Mouse (Mus musculus): ENCODE results near the gene Zfp382.
"Not testable (repeated sequence)": the region's sequence is repeated elsewhere in the genome, so short reads cannot be mapped to it uniquely, and the experiment has no call there.

The Zfp382 gene

DNA sequence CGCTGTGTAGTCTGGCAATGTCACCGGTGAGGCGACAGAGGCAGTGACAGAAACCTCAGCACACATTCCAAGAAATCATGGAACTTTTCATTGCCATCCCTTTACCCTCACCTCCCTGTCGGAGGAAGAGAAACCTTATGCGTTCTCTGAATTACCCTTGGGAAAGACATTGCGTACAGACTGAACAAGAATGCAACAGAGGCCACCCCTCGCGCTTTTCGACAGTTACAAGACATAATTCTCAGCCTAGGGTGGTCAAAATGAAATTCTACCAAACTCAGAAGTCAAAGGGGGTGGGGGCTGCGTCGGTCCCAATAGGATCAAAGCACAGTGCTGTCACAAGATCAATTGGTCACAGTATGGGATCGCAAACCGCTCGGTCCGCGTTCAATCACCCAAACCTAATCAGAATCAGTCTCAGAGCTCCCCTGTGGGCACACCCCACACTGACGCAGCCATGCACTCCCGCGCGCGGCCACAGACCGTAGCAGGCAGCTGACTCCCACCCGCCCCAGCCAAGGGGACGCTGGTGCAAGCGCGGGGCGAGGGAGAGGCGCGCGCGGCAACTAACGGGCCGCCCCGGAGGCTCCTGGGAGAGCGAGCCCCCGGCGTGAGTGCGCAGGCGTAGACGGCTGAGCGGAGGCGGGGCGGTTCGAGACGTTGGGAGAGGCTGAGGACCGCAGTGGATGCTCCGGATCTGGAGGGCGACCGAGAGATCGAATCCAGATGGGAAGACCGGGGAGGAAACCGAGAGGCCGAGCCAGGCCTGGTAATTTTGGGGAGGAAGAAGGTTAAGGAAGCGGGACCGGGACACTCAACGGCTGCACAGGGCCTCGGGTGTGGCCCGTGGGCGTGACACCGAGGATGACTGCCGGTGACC lies at the start of gene Zfp382:
Gene Zfp382 (plus strand): TSS at position 635 of the 880 bp plus-strand sequence.
- peak; percentile 94 for DNase-seq (ENCODE audit: low spot score)

GRCm38 (mm10) chr7:30072146-30073028 lies 49.4 kb upstream of the Zfp382 start, which contains the start of gene Zfp82:
Gene Zfp82, minus strand, starts transcription at chr7:30072900.
- peak; percentile 92 for DNase-seq (ENCODE audit: low spot score)

DNA sequence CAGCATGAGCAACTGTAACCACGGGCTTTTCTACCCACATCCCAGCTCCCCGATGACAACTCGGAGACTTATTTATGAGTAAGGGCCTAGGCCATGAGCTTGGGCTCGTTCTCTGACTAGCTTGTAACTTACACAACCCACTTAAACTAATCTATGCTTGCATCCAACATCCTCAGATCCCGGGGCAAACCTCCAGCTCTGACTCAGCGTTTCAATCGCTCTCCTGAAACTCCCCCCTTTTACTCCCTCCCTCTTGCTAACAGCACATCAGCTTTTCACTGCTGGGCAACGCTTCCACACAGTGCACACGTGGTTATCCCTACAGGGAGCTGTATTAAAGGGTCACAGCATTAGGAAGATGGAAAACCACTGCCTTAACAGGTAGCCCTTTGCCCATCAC lies 35.2 kb upstream of the Zfp382 start:
- no peak for DNase-seq (ENCODE audit: low spot score)

- no peak for DNase-seq (ENCODE audit: low spot score)
Observed at GRCm38 (mm10) chr7:30089405-30089804, 32.3 kb upstream of the Zfp382 start.

GRCm38 (mm10) chr7:30090092-30090969 lies 31.4 kb upstream of the Zfp382 start, which contains the start of the genes Gm26920 and Zfp566:
Gene Gm26920, minus strand, starts transcription at chr7:30090410.
Gene Zfp566, minus strand, starts transcription at chr7:30090527.
- peak; percentile 95 for DNase-seq (ENCODE audit: low spot score)

DNA sequence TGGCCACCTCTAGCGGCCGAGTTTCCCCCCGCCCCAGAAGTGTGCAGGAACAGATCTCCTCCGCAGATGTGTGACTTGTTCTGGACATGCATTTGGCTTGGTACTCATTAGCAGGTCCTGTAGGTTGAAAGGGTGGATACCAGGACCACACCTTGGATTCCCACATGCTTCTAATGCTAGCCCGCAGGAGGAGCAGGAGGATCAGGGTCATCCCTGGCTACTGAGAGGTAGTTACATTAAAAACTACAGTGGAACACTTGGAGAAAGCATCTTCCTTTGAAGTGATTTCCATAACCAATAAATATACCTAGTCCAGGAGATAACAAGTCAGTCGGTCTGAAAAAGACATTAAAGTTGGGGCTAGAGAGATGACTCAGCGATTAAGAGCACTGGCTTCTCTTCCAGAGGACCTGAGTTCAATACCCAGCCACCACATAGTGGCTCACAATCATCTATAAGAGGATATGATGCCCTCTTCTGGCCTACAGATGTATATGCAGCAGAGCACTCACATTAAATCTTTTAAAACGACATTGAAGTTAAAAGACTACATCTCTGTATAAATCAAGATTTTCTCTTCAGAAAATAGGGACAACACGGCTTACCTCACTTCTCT lies 30.7 kb upstream of the Zfp382 start:
- peak; percentile 12 for DNase-seq (ENCODE audit: low spot score)

DNA sequence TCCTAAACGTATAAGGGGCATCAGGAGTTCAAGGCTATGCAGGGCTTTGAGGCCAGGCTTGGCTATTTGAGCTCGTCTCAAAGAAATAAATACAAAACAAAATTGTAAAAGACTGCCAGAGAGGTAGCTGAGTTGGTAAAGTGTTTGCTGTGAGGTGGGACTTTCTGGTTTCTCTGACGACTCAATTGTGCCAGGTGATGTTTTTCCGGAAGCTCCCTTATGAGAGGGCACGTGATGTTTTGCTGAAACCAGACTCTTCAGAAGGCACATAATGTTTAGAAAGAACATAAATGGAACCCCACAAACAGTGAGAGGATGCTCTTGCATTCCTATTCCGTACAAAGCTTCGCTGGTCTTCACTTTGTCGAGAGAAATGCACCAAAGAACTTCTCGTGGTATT lies 29.1 kb upstream of the Zfp382 start:
- DNase-seq (ENCODE audit: low spot score): no peak

DNA sequence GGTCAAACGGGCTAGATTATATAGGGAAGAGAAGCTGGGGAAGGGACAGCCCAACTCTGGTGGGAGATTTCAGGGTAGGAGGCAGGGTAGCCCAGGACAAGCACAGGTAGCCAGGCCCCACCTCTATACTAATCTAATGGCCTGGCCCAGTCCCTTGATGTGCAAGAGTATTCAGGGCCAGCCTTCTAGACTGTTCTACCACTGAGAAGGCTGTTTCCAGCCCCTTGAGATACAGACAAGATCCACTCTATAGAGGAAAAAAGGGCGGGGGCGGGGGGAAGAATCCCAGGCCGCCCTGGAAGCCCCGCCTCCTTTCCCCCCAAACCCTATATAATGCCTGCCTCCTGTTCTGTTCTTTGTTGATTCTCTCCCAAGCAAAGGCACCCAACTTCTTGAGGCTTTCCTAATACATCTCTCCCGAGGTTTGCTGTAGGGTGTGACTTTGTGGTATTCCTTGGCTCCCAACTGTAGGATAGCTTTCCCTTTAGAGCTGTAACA lies 27.8 kb upstream of the Zfp382 start:
- DNase-seq (ENCODE audit: low spot score): no peak

- DNase-seq (ENCODE audit: low spot score): peak; percentile 99
Observed at GRCm38 (mm10) chr7:30094646-30095429, 26.9 kb upstream of the Zfp382 start, which contains the start of gene Zfp260. Gene Zfp260, plus strand, starts transcription at chr7:30094777.

DNA sequence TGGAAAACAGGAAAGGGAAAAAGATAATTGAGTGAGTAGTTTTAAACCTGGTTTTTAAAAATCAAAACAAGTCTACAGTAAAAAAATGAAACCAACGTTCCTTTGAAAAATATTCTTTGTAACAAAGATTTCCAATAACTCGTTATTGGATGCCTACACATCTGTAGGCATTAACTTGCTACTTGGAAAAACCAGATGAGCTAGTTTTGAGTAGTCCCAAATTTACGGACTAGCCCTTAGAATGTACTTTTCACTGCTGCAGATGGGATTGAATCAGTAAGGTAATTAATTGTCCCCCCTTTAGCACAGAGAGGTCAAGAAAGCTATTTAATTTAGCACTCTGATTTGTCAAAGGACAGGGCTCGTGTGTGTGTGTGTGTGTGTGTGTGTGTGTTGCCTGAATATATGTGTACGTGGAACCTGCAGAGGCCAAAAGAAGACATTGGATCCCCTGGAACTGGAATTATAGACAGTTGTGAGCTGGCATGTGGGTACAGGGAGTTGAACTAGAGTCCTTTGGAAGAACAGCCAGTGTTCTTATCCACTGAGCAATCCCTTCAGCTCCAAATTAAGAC lies 26.1 kb upstream of the Zfp382 start:
- peak; percentile 20 for DNase-seq (ENCODE audit: low spot score)

- DNase-seq (ENCODE audit: low spot score): no peak
Observed at GRCm38 (mm10) chr7:30099297-30099696, 22.4 kb upstream of the Zfp382 start.

- DNase-seq (ENCODE audit: low spot score): no peak
Observed at GRCm38 (mm10) chr7:30116076-30116475, 5.7 kb upstream of the Zfp382 start.

- not testable (repeated sequence) for DNase-seq (ENCODE audit: low spot score)
Observed at GRCm38 (mm10) chr7:30117935-30118334, 3.8 kb upstream of the Zfp382 start.

DNA sequence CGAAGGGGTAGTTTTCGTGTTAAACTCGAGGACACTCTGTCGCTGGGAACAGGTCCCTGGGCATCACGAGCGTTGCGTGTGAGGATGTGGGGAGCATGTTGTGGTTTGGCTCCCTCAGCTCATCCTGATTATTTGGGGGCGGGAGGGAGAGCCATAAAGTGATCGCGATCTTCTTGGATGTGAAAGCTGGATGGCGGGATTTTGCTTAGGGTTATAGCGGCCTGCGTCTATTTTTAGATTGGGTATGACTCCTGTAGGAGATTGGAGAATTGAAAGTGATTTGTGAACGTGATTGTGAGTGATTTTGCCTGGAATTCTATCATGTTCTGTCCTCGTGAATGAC lies 417 bp downstream of the Zfp382 start:
- no peak for DNase-seq (ENCODE audit: low spot score)

DNA sequence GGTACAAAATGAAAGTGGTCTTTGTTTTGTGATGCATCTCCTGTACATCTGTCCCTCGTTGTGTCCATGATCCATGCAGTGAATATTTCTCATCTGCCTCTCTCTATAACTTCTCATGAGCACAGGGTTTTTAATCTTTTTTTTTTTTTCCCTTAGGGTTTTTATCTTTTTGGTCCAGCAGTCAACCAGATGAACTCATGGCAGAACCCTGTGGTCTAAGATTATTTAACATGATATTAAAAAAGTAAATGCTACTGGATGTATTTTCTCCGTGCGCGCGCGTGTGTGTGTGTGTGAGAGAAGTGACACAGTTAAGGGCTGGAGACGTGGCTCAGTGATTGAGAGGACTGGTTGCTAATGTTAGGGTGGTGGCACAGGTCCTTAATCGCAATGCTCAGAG lies 8.2 kb downstream of the Zfp382 start:
- no peak for DNase-seq (ENCODE audit: low spot score)

GRCm38 (mm10) chr7:30132396-30132795 lies 10.7 kb downstream of the Zfp382 start:
- DNase-seq (ENCODE audit: low spot score): no peak

DNA sequence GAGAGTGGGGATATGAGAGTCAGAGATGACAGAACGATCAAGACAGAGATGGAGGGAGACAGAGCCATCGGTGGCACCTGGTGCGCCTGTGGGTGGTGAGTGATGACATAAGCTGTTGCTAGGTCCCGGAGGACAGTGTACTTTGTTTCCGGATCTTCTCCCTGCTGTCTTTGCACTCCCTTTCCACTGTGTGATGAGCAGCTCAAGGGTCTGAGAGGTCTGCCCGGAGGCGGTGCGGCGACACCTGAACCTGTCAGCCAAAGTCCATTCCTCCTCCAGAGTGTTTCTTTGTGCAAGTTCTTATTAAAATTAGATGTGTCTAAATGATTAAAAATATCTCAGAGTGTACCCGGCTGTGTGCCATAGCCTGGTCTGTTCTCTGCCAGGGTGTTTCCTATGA lies 15.1 kb downstream of the Zfp382 start:
- no peak for DNase-seq (ENCODE audit: low spot score)

GRCm38 (mm10) chr7:30143170-30143554 lies 21.4 kb downstream of the Zfp382 start:
- DNase-seq (ENCODE audit: low spot score): no peak

- peak; percentile 90 for DNase-seq (ENCODE audit: low spot score)
Observed at GRCm38 (mm10) chr7:30143555-30144209, 21.9 kb downstream of the Zfp382 start.

Measured in retina, embryonic 14.5 days (tissue).